Comparison of ENCODE assay signal across 16 mouse cellular contexts in the genomic region with DNA sequence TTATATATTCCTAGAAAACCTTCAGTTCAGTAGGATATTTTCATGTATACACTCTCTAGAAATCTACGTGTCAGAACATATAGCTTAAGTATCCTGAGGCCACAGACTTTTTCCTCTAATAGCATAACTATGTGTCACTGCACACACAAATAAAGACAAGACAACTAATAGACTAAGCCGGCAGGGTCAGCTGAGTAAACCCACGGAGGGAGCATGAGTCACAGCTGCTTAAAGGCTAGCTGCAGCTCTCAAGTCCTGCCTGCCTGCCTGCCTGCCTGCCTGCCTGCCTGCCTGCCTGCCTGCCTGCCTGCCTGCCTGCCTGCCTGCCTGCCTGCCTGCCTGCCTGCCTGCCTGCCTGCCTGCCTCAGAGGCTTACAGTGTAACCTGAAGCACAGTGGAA.
"Had no signal": no experiment of that assay in that cellular context is flagged by ENCODE, and none has a peak within 500 bp of the region (broad histone marks: within the 10 kb centered on the region; RNA-seq: fewer than 3 reads in every experiment).

No protein-coding gene starts in this region.

- H3K27me3 ChIP-seq: limb, embryonic 15.5 days; liver, embryonic 12.5 days; neural tube, embryonic 12.5 days; stomach, embryonic 15.5 days had no signal

- H3K4me1 ChIP-seq: limb, embryonic 15.5 days; midbrain, embryonic 10.5 days; neural tube, embryonic 12.5 days had no signal

- H3K4me3 ChIP-seq: limb, embryonic 15.5 days; liver, embryonic 12.5 days; midbrain, embryonic 10.5 days; neural tube, embryonic 12.5 days; stomach, embryonic 15.5 days had no signal

- H3K9me3 ChIP-seq: limb, embryonic 15.5 days; liver, embryonic 12.5 days; midbrain, embryonic 10.5 days; neural tube, embryonic 12.5 days; stomach, embryonic 15.5 days had no signal

- H3K27ac ChIP-seq: limb, embryonic 15.5 days; liver, embryonic 12.5 days; midbrain, embryonic 10.5 days; neural tube, embryonic 12.5 days; stomach, embryonic 15.5 days had no signal

- DNase-seq: kidney, postnatal 10 days; kidney, postnatal 4 days; lung, embryonic 14.5 days; lung, postnatal 10 days; lung, postnatal 4 days; midbrain, embryonic 14.5 days; retina, postnatal 1 day; right cerebral cortex, postnatal 4 days; spleen, adult 18-20 months; thymus, adult 2 months; thymus, postnatal 25 days had no signal

- H3K36me3 ChIP-seq: neural tube, embryonic 12.5 days; stomach, embryonic 15.5 days had no signal
